Mouse (Mus musculus) ES-E14 (cell line): ENCODE data around the gene Edem1. TPM values are rescaled to one million over a fixed set of nuclear protein-coding genes. Genes with fewer than 3 reads are reported as not detected.

Experiments
- DNase-seq: peaks from one replicate; pipeline ENCODE4 v3.0.0-alpha.2; 2013; ENCODE audit warnings: low read depth, low spot score
- H3K27ac ChIP-seq: 2 replicates; pipeline ENCODE4 v1.5.1; 2012; ENCODE audit warnings: low read depth, mild to moderate bottlenecking, low read length, moderate library complexity, mixed read lengths; ENCODE audit not compliant: poor library complexity, insufficient read depth, severe bottlenecking
- H3K36me3 ChIP-seq: 2 replicates; pipeline ENCODE4 v1.6.1; 2012; ENCODE audit warnings: mild to moderate bottlenecking, low read length, moderate library complexity, mixed read lengths; ENCODE audit not compliant: control insufficient read depth, poor library complexity, insufficient read depth, severe bottlenecking
- H3K4me1 ChIP-seq, 2 experiments: fragments of 150-350 bp in 1 of 2; sonication (generic) in 1 of 2; 2 replicates each; pipeline ENCODE4 v1.6.1; 2012; ENCODE audit warnings: low read length in 2 of 2, mild to moderate bottlenecking in 1 of 2, mixed read lengths in 1 of 2; ENCODE audit not compliant: control insufficient read depth in 2 of 2, insufficient read depth in 2 of 2, poor library complexity in 1 of 2
- H3K4me3 ChIP-seq, 2 experiments: fragments of 150-350 bp in 1 of 2; sonication (generic) in 1 of 2; 2 replicates each; pipeline ENCODE4 v1.5.1; 2012; ENCODE audit warnings: low read length in 2 of 2, low read depth in 1 of 2, mild to moderate bottlenecking in 1 of 2, mixed read lengths in 1 of 2; ENCODE audit not compliant: insufficient read depth in 1 of 2, poor library complexity in 1 of 2, severe bottlenecking in 1 of 2
- H3K9ac ChIP-seq: 2 replicates; pipeline ENCODE4 v1.6.1; 2012; ENCODE audit warnings: low read depth, mild to moderate bottlenecking, low read length, mixed read lengths; ENCODE audit not compliant: poor library complexity, insufficient read depth, severe bottlenecking
- H3K9me3 ChIP-seq: fragments of 150-350 bp; sonication (generic); 2 replicates; pipeline ENCODE4 v1.6.1; 2012; ENCODE audit warnings: low read depth, mild to moderate bottlenecking, low read length; ENCODE audit not compliant: control insufficient read depth, insufficient read depth
- CHD2 ChIP-seq: IDR thresholded peaks from 2 replicates; pipeline ENCODE4 v1.6.1; 2014; ENCODE audit warnings: mild to moderate bottlenecking, low read depth, low read length, inconsistent platforms
- HCFC1 ChIP-seq: IDR thresholded peaks from 2 replicates; pipeline ENCODE4 v1.6.1; 2012; ENCODE audit warnings: low read length, inconsistent platforms, borderline replicate concordance; ENCODE audit not compliant: insufficient read depth
- MAFK ChIP-seq: IDR thresholded peaks from 2 replicates; pipeline ENCODE4 v1.6.1; 2014; ENCODE audit warnings: mild to moderate bottlenecking, low read depth, low read length, inconsistent platforms; ENCODE audit not compliant: insufficient read depth
- ZC3H11A ChIP-seq: IDR thresholded peaks from 2 replicates; pipeline ENCODE4 v1.6.1; 2012; ENCODE audit warnings: low read depth, mild to moderate bottlenecking, inconsistent platforms, low read length, borderline replicate concordance
- ZNF384 ChIP-seq: IDR thresholded peaks from 2 replicates; pipeline ENCODE4 v1.6.1; 2012; ENCODE audit warnings: low read depth, low read length, inconsistent platforms
- in situ Hi-C, 2 experiments: fragments of 600-800 bp; cut with MboI; formaldehyde crosslinking; loops; one replicate each; pipeline ENCODE4 v1.15.1; 2025; ENCODE audit warnings: low sequenced_read_pairs in 2 of 2, inconsistent platforms in 1 of 2; ENCODE audit not compliant: unreplicated experiment in 2 of 2
- total RNA-seq: library from RNA; depleted of rRNA; stranded (reverse); fragments of 300-350 nt; gene quantifications from 2 replicates; pipeline ENCODE4 v1.2.3, GENCODE M21; 2012

The Edem1 gene
- total RNA-seq, 1 experiment, result 29.4 TPM

DNA sequence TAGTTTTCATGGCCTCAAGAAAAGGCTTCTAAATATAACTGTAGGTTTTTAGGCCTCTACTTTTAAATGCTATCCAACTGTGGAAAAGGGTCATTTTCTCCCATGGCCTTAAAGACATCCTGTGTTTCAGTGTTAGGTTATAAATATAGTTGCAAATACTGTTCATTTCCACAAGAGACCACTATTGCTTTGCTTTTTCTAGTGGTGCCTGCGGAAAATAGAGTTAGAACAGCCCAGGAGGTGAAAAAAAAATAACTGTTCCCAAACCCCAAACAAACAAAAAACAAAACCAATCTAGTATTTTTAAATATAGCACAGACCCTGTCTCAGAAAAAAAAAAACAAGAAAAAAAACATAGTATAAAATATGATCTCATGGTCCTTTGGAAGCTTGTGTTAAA, 46.9 kb downstream of the Edem1 start:
- in situ Hi-C loops, result no loop called here
- H3K4me1 ChIP-seq, result peaks cover 0 to 4% of the 10 kb centered on the region in 2 experiments; a peak in 1 of 4 replicates
- H3K27ac ChIP-seq, result no peak overlapping the region
- H3K9ac ChIP-seq, result no peak overlapping the region
- no peaks in the 10 kb centered on the region for H3K36me3 ChIP-seq
- no peak for TF ChIP-seq CHD2
- TF ChIP-seq ZNF384, result no peak
- TF ChIP-seq HCFC1, result no peak
- no peak for TF ChIP-seq ZC3H11A
- no peak for TF ChIP-seq MAFK
- no peak for DNase-seq
- H3K4me3 ChIP-seq, result no peak overlapping the region
- no peaks in the 10 kb centered on the region for H3K9me3 ChIP-seq

DNA sequence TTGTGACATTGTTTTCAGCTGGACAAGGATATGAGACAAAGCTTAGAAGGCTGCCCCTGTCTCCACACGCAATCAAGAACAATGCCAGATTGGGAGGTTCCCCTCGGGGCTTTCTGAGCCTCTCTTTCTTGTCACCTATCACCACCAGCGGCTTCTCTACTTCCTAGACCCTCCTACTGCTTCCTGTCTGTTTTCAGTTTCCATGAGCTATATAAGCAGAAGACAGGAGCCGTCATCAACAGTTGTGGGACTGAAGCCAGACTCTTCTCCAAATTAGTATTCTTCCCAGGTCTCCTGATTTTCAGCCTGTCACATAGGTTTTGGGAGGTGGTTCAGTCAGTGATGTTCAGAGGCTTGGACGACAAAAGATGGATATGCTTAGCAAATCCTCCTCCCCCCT, 47.6 kb downstream of the Edem1 start:
- H3K9me3 ChIP-seq, result no peaks in the 10 kb centered on the region
- no peak overlapping the region for H3K4me3 ChIP-seq
- no peaks in the 10 kb centered on the region for H3K36me3 ChIP-seq
- H3K4me1 ChIP-seq, result peaks cover 0 to 4% of the 10 kb centered on the region in 2 experiments; a peak in 1 of 4 replicates
- in situ Hi-C loops, result no loop called here
- DNase-seq, result no peak
- TF ChIP-seq CHD2, result no peak
- no peak for TF ChIP-seq ZC3H11A
- no peak for TF ChIP-seq MAFK
- TF ChIP-seq ZNF384, result no peak
- no peak for TF ChIP-seq HCFC1
- no peak overlapping the region for H3K27ac ChIP-seq
- no peak overlapping the region for H3K9ac ChIP-seq

DNA sequence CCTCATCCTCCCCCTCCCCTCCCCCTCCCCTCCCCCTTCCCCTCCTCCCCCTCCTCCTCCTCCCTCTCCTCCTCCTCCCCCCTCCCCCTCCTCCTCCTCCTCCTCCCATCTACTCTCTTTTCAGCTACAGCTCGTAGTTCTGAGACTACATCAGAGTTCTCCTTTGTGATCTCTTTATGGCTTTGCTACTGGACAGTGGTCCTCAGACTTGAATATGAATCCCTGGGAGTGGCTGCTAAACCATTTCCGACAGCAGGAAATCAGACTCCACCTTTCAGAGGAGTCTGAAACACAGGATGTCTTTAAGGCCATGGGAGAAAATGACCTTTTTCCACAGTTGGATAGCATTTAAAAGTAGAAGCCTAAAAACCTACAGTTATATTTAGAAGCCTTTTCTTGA, 48.0 kb downstream of the Edem1 start:
- no peak for DNase-seq
- in situ Hi-C loops, result no loop called here
- Histone ChIP-seq H3K9me3 (no peaks in the 10 kb centered on the region), H3K9ac (no peak overlapping the region), H3K27ac (no peak overlapping the region), H3K4me1 (peaks cover 0 to 4% of the 10 kb centered on the region in 2 experiments; a peak in 1 of 4 replicates), H3K36me3 (no peaks in the 10 kb centered on the region), H3K4me3 (no peak overlapping the region)
- no peak for TF ChIP-seq CHD2
- TF ChIP-seq MAFK, result no peak
- no peak for TF ChIP-seq ZC3H11A
- TF ChIP-seq HCFC1, result no peak
- no peak for TF ChIP-seq ZNF384

DNA sequence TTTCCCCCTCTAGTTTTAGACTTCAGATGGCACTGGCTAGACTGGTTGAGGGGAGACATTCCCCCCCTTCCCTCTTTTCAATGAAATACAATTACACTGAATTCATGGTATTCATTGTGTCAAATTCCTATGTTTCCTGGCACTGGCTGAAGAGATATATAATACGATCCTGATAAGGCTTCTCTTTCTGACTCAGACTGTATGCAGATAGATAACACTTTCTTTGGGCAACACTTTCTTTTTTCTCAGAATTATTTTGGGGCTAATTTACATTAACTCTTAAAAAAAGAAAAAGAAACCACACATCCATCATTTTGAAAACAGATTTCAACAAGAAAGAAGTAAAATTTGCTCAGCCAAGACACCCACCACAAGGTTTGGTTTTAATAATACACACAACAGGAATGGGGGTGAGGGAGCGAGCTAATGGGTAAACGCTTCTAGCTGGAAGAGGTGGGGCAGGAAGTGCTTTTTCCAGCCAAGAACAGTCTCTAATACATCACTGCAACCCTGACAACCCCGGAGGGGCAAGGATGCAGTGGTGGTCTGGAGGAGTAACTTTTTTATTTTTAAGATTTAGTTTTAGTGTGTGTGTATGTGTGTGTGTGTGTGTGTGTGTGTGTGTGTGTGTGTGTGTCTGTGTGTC, 52.0 kb downstream of the Edem1 start:
- TF ChIP-seq CHD2, result no peak
- TF ChIP-seq ZNF384, result no peak
- no peak for TF ChIP-seq ZC3H11A
- no peak for TF ChIP-seq MAFK
- TF ChIP-seq HCFC1, result no peak

DNA sequence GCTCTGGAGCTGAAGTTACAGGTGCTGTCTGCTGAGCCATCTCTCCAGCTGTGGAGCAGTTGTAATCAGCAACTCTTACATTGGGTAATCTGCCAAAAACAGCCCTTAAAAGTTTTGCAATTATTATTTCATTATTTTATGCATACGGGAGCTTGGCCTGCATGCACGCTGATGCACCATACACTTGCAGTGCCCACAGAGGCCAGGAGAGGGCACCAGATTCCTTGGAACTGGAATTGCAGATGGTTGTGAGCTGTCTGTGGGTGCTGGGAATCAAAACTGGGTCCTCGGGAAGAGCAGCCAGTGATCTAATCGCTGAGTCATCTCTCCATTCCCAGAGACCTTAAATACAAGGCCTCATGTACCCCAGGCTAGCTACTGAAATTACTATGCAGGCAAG, 52.6 kb downstream of the Edem1 start:
- Histone ChIP-seq H3K4me1 (peaks cover 0 to 2% of the 10 kb centered on the region in 2 experiments; a peak in 1 of 4 replicates), H3K9ac (no peak overlapping the region), H3K4me3 (no peak overlapping the region), H3K27ac (no peak overlapping the region), H3K9me3 (no peaks in the 10 kb centered on the region), H3K36me3 (no peaks in the 10 kb centered on the region)
- TF ChIP-seq ZC3H11A, result no peak
- TF ChIP-seq CHD2, result no peak
- TF ChIP-seq MAFK, result no peak
- TF ChIP-seq ZNF384, result no peak
- TF ChIP-seq HCFC1, result no peak
- in situ Hi-C loops, result no loop called here
- DNase-seq, result no peak

More for the DNA sequence above, 52.0 kb downstream of the Edem1 start:
- in situ Hi-C loops, result no loop called here
- Histone ChIP-seq H3K4me3 (no peak overlapping the region), H3K4me1 (peaks cover 0 to 4% of the 10 kb centered on the region in 2 experiments; a peak in 1 of 4 replicates), H3K36me3 (no peaks in the 10 kb centered on the region), H3K9ac (no peak overlapping the region), H3K27ac (no peak overlapping the region), H3K9me3 (no peaks in the 10 kb centered on the region)
- DNase-seq, result no peak
